Mouse (Mus musculus) ES-Bruce4 (cell line): ENCODE measurements around the gene Mcoln3. TPM values are rescaled to one million over a fixed set of nuclear protein-coding genes. Genes with fewer than 3 reads are reported as not detected.

Experiments used
- H3K27ac ChIP-seq: 2 replicates; pipeline ENCODE4 v1.5.1; 2012; ENCODE audit warnings: low read length, inconsistent platforms; ENCODE audit not compliant: insufficient read depth
- H3K27me3 ChIP-seq: 2 replicates; pipeline ENCODE4 v1.6.1; 2012; ENCODE audit warnings: mild to moderate bottlenecking, low read length, inconsistent platforms; ENCODE audit not compliant: control insufficient read depth, poor library complexity, insufficient read depth, severe bottlenecking
- H3K36me3 ChIP-seq: 2 replicates; pipeline ENCODE4 v1.6.1; 2012; ENCODE audit warnings: inconsistent platforms, mild to moderate bottlenecking, low read length, moderate library complexity; ENCODE audit not compliant: control insufficient read depth, poor library complexity, insufficient read depth, severe bottlenecking
- H3K4me1 ChIP-seq: one replicate; pipeline ENCODE4 v1.8.1; 2011; ENCODE audit warnings: low read length; ENCODE audit not compliant: control insufficient read depth, insufficient read depth
- H3K4me3 ChIP-seq: 2 replicates; pipeline ENCODE4 v1.5.1; 2011; ENCODE audit warnings: low read depth, mild to moderate bottlenecking, low read length
- H3K9ac ChIP-seq: 2 replicates; pipeline ENCODE4 v1.6.1; 2012; ENCODE audit warnings: low read depth, mild to moderate bottlenecking, inconsistent platforms; ENCODE audit not compliant: poor library complexity, severe bottlenecking
- H3K9me3 ChIP-seq: replicated peaks from 2 replicates; pipeline ENCODE4 v1.6.1; 2012; ENCODE audit warnings: mild to moderate bottlenecking, low read length, inconsistent platforms; ENCODE audit not compliant: control insufficient read depth, poor library complexity, insufficient read depth, severe bottlenecking
- CTCF ChIP-seq: IDR thresholded peaks from one replicate; pipeline ENCODE4 v1.8.1; 2011; ENCODE audit warnings: low read depth, low read length
- EP300 ChIP-seq: IDR thresholded peaks from 2 replicates; pipeline ENCODE4 v1.6.1; 2011; ENCODE audit warnings: low read depth, low read length; ENCODE audit not compliant: insufficient read depth
- POLR2A ChIP-seq: IDR thresholded peaks from one replicate; pipeline ENCODE4 v1.8.1; 2011; ENCODE audit warnings: low read length; ENCODE audit not compliant: insufficient read depth
- polyA plus RNA-seq: library from polyadenylated mRNA; stranded (reverse); fragments of >200 nt; gene quantifications from 2 replicates; pipeline ENCODE4 v1.2.4, GENCODE M21; 2011; ENCODE audit warnings: low read depth; ENCODE audit not compliant: missing spikeins, insufficient read depth, insufficient read length

Gene Mcoln3
- polyA plus RNA-seq, 1 experiment, result 13.1 TPM

DNA sequence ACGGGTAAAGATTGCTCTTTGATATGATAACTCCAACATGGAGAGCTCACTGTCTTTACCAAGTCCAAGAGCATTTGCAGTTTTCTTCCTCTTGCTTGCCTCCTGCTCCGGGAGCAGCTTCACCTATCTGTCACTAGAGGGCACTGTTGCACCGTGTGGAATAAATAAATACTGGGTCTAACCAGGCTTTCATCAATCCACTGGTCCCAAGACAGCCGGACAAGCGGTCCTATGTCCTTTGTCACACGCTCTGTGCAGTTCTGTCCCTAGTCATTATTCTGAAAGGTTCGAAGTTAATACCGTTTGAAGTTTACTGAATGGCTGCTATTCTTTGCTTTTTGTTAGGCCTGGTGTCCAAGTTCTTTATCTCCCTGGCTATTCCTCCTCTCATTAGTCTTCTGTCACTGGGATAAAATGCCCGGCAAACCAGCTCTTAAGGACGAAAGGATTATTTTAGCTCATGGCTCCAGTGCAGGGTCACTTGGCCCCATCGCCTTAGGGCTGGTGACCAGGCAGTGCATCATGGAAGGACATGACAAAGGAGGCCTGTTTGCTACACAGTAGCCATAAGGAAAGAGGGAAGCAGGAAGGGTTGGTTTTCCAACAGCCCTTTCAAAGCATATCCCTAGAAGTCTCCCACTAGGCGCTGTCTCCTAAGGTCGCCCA lies 67.9 kb downstream of the Mcoln3 start:
- no peak overlapping the region for H3K9ac ChIP-seq
- no peaks in the 10 kb centered on the region for H3K4me1 ChIP-seq
- no peaks in the 10 kb centered on the region for H3K9me3 ChIP-seq
- H3K27me3 ChIP-seq, result no peaks in the 10 kb centered on the region
- no peak overlapping the region for H3K4me3 ChIP-seq
- H3K27ac ChIP-seq, result no peak overlapping the region
- no peaks in the 10 kb centered on the region for H3K36me3 ChIP-seq
- TF ChIP-seq CTCF, result peak; percentile 79
- no peak for TF ChIP-seq POLR2A
- no peak for TF ChIP-seq EP300

- Histone ChIP-seq H3K9me3 (no peaks in the 10 kb centered on the region), H3K4me1 (no peaks in the 10 kb centered on the region), H3K9ac (no peak overlapping the region), H3K27ac (no peak overlapping the region), H3K36me3 (no peaks in the 10 kb centered on the region), H3K27me3 (no peaks in the 10 kb centered on the region), H3K4me3 (no peak overlapping the region)
- no peak for TF ChIP-seq CTCF
Observed at GRCm38 (mm10) chr3:146186033-146186432, 68.8 kb downstream of the Mcoln3 start.

DNA sequence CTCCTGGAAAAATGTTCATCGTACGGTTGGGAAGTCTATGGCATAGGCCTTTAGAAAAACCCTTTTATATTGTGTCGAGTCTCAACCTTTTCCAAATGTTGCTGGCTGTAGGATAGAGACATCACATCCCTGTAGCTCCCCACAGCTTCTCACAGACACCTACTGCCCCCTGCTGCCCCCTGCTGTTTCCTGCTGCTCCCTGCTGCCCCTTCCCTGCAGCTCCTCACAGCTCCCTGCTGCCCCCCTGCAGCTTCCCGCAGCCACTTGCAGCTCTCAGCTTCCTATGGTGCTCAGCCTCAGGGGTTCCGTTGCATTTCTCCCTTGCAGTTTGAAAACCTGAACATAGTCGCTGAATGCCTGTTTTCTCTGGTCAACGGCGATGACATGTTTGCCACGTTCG lies 72.7 kb downstream of the Mcoln3 start:
- no peaks in the 10 kb centered on the region for H3K27me3 ChIP-seq
- H3K36me3 ChIP-seq, result no peaks in the 10 kb centered on the region
- H3K4me3 ChIP-seq, result no peak overlapping the region
- H3K4me1 ChIP-seq, result no peaks in the 10 kb centered on the region
- no peak overlapping the region for H3K9ac ChIP-seq
- peak; percentile 59 for TF ChIP-seq CTCF
- TF ChIP-seq EP300, result no peak
- no peaks in the 10 kb centered on the region for H3K9me3 ChIP-seq
- H3K27ac ChIP-seq, result no peak overlapping the region

Other genes with a start within 250 kb of the Mcoln3 start
- 39.1 and 43.2 TPM in 2 replicates for gene Bcl10, start 194.6 kb upstream of the Mcoln3 start, polyA plus RNA-seq
- gene 2410004B18Rik, start 179.4 kb upstream of the Mcoln3 start, polyA plus RNA-seq, result 17.1 and 30.1 TPM in 2 replicates
- gene Syde2, start 129.6 kb upstream of the Mcoln3 start, polyA plus RNA-seq, result 22.4 and 23.0 TPM in 2 replicates
- not detected in 2 replicates for gene Wdr63, start 9.3 kb upstream of the Mcoln3 start, polyA plus RNA-seq
- not detected in 2 replicates for gene Mcoln2, start 32.4 kb downstream of the Mcoln3 start, polyA plus RNA-seq
- gene Lpar3, start 103.5 kb downstream of the Mcoln3 start, polyA plus RNA-seq, result 0.27 and 0.33 TPM in 2 replicates